Mouse (Mus musculus): ENCODE measurements around the gene Apoc2. TPM values are rescaled to one million over a fixed set of nuclear protein-coding genes. Genes with fewer than 3 reads are reported as not detected.

Apoc2 gene
- polyA plus RNA-seq, 1 experiment from 2014 or later = 0.57 TPM

GRCm38 (mm10) chr7:19716822-19717221 is 39.1 kb upstream of the Apoc2 start:
- Histone ChIP-seq H3K27ac (replicated peaks in 1 of 2; ENCODE audit: control insufficient read depth in 1 of 2, insufficient read depth in 1 of 2, low read depth in 2 of 2, low read length in 2 of 2) (peak overlapping the region in 1 of 2 experiments; percentile 75; a peak in 1 of 4 replicates), H3K4me3 (ENCODE audit: control insufficient read depth in 1 of 2, insufficient read depth in 1 of 2, low read depth in 1 of 2, low read length in 2 of 2) (no peak overlapping the region), H3K9ac (ENCODE audit: low read length) (peak overlapping the region; percentile 45; the same call in 1 of the 2 replicates), H3K9me3 (ENCODE audit: control insufficient read depth, low read length) (peaks cover 15% of the 10 kb centered on the region), H3K36me3 (ENCODE audit: control insufficient read depth, insufficient read depth, low read length) (peaks cover 63% of the 10 kb centered on the region), H3K4me2 (ENCODE audit: low read length) (peak overlapping the region; percentile 77), H3K27me3 (ENCODE audit: control insufficient read depth, insufficient read depth, low read length) (no peaks in the 10 kb centered on the region), H3K4me1 (ENCODE audit: control insufficient read depth in 2 of 2, insufficient read depth in 2 of 2, low read length in 2 of 2) (peaks cover 3 to 19% of the 10 kb centered on the region in 2 experiments)
- WGBS = 96% methylated on average over 2 of the region's 2 CpGs
- no peak for ATAC-seq (ENCODE audit: insufficient number of reproducible peaks, insufficient read depth, low FRiP score, low read depth)

- ATAC-seq (ENCODE audit: insufficient number of reproducible peaks, insufficient read depth, low FRiP score, low read depth) = no peak
- Histone ChIP-seq H3K4me3 (ENCODE audit: control insufficient read depth in 1 of 2, insufficient read depth in 1 of 2, low read depth in 1 of 2, low read length in 2 of 2) (peak overlapping the region; percentile 33 to 44), H3K9me3 (ENCODE audit: control insufficient read depth, low read length) (peaks cover 8% of the 10 kb centered on the region), H3K4me2 (ENCODE audit: low read length) (peak overlapping the region; percentile 77), H3K4me1 (ENCODE audit: control insufficient read depth in 2 of 2, insufficient read depth in 2 of 2, low read length in 2 of 2) (peaks cover 3 to 19% of the 10 kb centered on the region in 2 experiments), H3K27ac (replicated peaks in 1 of 2; ENCODE audit: control insufficient read depth in 1 of 2, insufficient read depth in 1 of 2, low read depth in 2 of 2, low read length in 2 of 2) (peak overlapping the region; percentile 60 to 75), H3K27me3 (ENCODE audit: control insufficient read depth, insufficient read depth, low read length) (no peaks in the 10 kb centered on the region), H3K9ac (ENCODE audit: low read length) (peak overlapping the region; percentile 45), H3K36me3 (ENCODE audit: control insufficient read depth, insufficient read depth, low read length) (peaks cover 68% of the 10 kb centered on the region)
- 6% methylated on average over 18 of the region's 18 CpGs for WGBS
Observed at GRCm38 (mm10) chr7:19716055-19716682, 38.4 kb upstream of the Apoc2 start.

- 0% methylated on average over 58 of the region's 59 CpGs for WGBS
- H3K4me2 ChIP-seq (ENCODE audit: low read length) = peak within 1 kb of the TSS; percentile 77
- H3K4me1 ChIP-seq (ENCODE audit: control insufficient read depth in 2 of 2, insufficient read depth in 2 of 2, low read length in 2 of 2) = peaks cover 3 to 19% of the 10 kb centered on the region in 2 experiments
- H3K9me3 ChIP-seq (ENCODE audit: control insufficient read depth, low read length) = peaks cover 1% of the 10 kb centered on the region; the same call in 1 of the 2 replicates
- H3K4me3 ChIP-seq (ENCODE audit: control insufficient read depth in 1 of 2, insufficient read depth in 1 of 2, low read depth in 1 of 2, low read length in 2 of 2) = peak within 1 kb of the TSS; percentile 89 to 98
- H3K27ac ChIP-seq (replicated peaks in 1 of 2; ENCODE audit: control insufficient read depth in 1 of 2, insufficient read depth in 1 of 2, low read depth in 2 of 2, low read length in 2 of 2) = peak within 1 kb of the TSS; percentile 80 to 81
- ATAC-seq (ENCODE audit: insufficient number of reproducible peaks, insufficient read depth, low FRiP score, low read depth) = peak; percentile 99
- H3K36me3 ChIP-seq (ENCODE audit: control insufficient read depth, insufficient read depth, low read length) = peaks cover 68% of the 10 kb centered on the region
- peak within 1 kb of the TSS; percentile 95 for H3K9ac ChIP-seq (ENCODE audit: low read length)
- no peaks in the 10 kb centered on the region for H3K27me3 ChIP-seq (ENCODE audit: control insufficient read depth, insufficient read depth, low read length)
Observed at GRCm38 (mm10) chr7:19715239-19716054, 37.7 kb upstream of the Apoc2 start, which contains the start of gene Tomm40. Gene Tomm40, minus strand, starts transcription at chr7:19715438.

- Histone ChIP-seq H3K9me3 (ENCODE audit: control insufficient read depth, low read length) (no peaks in the 10 kb centered on the region), H3K27ac (replicated peaks in 1 of 2; ENCODE audit: control insufficient read depth in 1 of 2, insufficient read depth in 1 of 2, low read depth in 2 of 2, low read length in 2 of 2) (peak overlapping the region; percentile 80 to 81), H3K36me3 (ENCODE audit: control insufficient read depth, insufficient read depth, low read length) (peaks cover 70% of the 10 kb centered on the region), H3K4me2 (ENCODE audit: low read length) (peak overlapping the region; percentile 71), H3K27me3 (ENCODE audit: control insufficient read depth, insufficient read depth, low read length) (no peaks in the 10 kb centered on the region), H3K4me3 (ENCODE audit: control insufficient read depth in 1 of 2, insufficient read depth in 1 of 2, low read depth in 1 of 2, low read length in 2 of 2) (peak overlapping the region; percentile 89 to 98), H3K4me1 (ENCODE audit: control insufficient read depth in 2 of 2, insufficient read depth in 2 of 2, low read length in 2 of 2) (peaks cover 3 to 19% of the 10 kb centered on the region in 2 experiments), H3K9ac (ENCODE audit: low read length) (peak overlapping the region; percentile 95)
- ATAC-seq (ENCODE audit: insufficient number of reproducible peaks, insufficient read depth, low FRiP score, low read depth) = no peak
- under 1% methylated on average over 31 of the region's 39 CpGs for WGBS
Observed at GRCm38 (mm10) chr7:19714836-19715235, 37.1 kb upstream of the Apoc2 start.

- Histone ChIP-seq H3K27me3 (ENCODE audit: control insufficient read depth, insufficient read depth, low read length) (no peaks in the 10 kb centered on the region), H3K9me3 (ENCODE audit: control insufficient read depth, low read length) (no peaks in the 10 kb centered on the region), H3K4me1 (ENCODE audit: control insufficient read depth in 2 of 2, insufficient read depth in 2 of 2, low read length in 2 of 2) (peaks cover 3 to 19% of the 10 kb centered on the region in 2 experiments), H3K4me3 (ENCODE audit: control insufficient read depth in 1 of 2, insufficient read depth in 1 of 2, low read depth in 1 of 2, low read length in 2 of 2) (no peak overlapping the region), H3K27ac (replicated peaks in 1 of 2; ENCODE audit: control insufficient read depth in 1 of 2, insufficient read depth in 1 of 2, low read depth in 2 of 2, low read length in 2 of 2) (no peak overlapping the region), H3K9ac (ENCODE audit: low read length) (no peak overlapping the region), H3K4me2 (ENCODE audit: low read length) (no peak overlapping the region), H3K36me3 (ENCODE audit: control insufficient read depth, insufficient read depth, low read length) (peaks cover 70% of the 10 kb centered on the region)
- WGBS = 88% methylated on average over 9 of the region's 9 CpGs
- no peak for ATAC-seq (ENCODE audit: insufficient number of reproducible peaks, insufficient read depth, low FRiP score, low read depth)
Observed at GRCm38 (mm10) chr7:19713598-19713997, 35.9 kb upstream of the Apoc2 start.

GRCm38 (mm10) chr7:19713196-19713595 is 35.5 kb upstream of the Apoc2 start:
- Histone ChIP-seq H3K4me3 (ENCODE audit: control insufficient read depth in 1 of 2, insufficient read depth in 1 of 2, low read depth in 1 of 2, low read length in 2 of 2) (no peak overlapping the region), H3K27me3 (ENCODE audit: control insufficient read depth, insufficient read depth, low read length) (no peaks in the 10 kb centered on the region), H3K9ac (ENCODE audit: low read length) (no peak overlapping the region), H3K4me2 (ENCODE audit: low read length) (no peak overlapping the region), H3K9me3 (ENCODE audit: control insufficient read depth, low read length) (no peaks in the 10 kb centered on the region), H3K27ac (replicated peaks in 1 of 2; ENCODE audit: control insufficient read depth in 1 of 2, insufficient read depth in 1 of 2, low read depth in 2 of 2, low read length in 2 of 2) (no peak overlapping the region), H3K36me3 (ENCODE audit: control insufficient read depth, insufficient read depth, low read length) (peaks cover 69% of the 10 kb centered on the region), H3K4me1 (ENCODE audit: control insufficient read depth in 2 of 2, insufficient read depth in 2 of 2, low read length in 2 of 2) (peaks cover 3 to 19% of the 10 kb centered on the region in 2 experiments)
- 53% methylated on average over 4 of the region's 4 CpGs for WGBS
- ATAC-seq (ENCODE audit: insufficient number of reproducible peaks, insufficient read depth, low FRiP score, low read depth) = no peak

- WGBS = 76% methylated on average over 4 of the region's 4 CpGs
Observed at GRCm38 (mm10) chr7:19712414-19712813, 34.7 kb upstream of the Apoc2 start.

More at GRCm38 (mm10) chr7:19712414-19712813, 34.7 kb upstream of the Apoc2 start:
- H3K36me3 ChIP-seq (ENCODE audit: control insufficient read depth, insufficient read depth, low read length) = peaks cover 71% of the 10 kb centered on the region
- H3K4me2 ChIP-seq (ENCODE audit: low read length) = no peak overlapping the region
- H3K4me3 ChIP-seq (ENCODE audit: control insufficient read depth in 1 of 2, insufficient read depth in 1 of 2, low read depth in 1 of 2, low read length in 2 of 2) = no peak overlapping the region
- H3K27ac ChIP-seq (replicated peaks in 1 of 2; ENCODE audit: control insufficient read depth in 1 of 2, insufficient read depth in 1 of 2, low read depth in 2 of 2, low read length in 2 of 2) = no peak overlapping the region
- H3K9me3 ChIP-seq (ENCODE audit: control insufficient read depth, low read length) = no peaks in the 10 kb centered on the region
- ATAC-seq (ENCODE audit: insufficient number of reproducible peaks, insufficient read depth, low FRiP score, low read depth) = no peak
- no peaks in the 10 kb centered on the region for H3K27me3 ChIP-seq (ENCODE audit: control insufficient read depth, insufficient read depth, low read length)
- no peak overlapping the region for H3K9ac ChIP-seq (ENCODE audit: low read length)
- peaks cover 3 to 19% of the 10 kb centered on the region in 2 experiments for H3K4me1 ChIP-seq (ENCODE audit: control insufficient read depth in 2 of 2, insufficient read depth in 2 of 2, low read length in 2 of 2)
